Mouse (Mus musculus): ENCODE results near the gene Msi2. TPM values are rescaled to one million over a fixed set of nuclear protein-coding genes. Genes with fewer than 3 reads are reported as not detected.

The Msi2 gene
- polyA plus RNA-seq, 1 experiment from 2014 or later: 10.9 TPM

DNA sequence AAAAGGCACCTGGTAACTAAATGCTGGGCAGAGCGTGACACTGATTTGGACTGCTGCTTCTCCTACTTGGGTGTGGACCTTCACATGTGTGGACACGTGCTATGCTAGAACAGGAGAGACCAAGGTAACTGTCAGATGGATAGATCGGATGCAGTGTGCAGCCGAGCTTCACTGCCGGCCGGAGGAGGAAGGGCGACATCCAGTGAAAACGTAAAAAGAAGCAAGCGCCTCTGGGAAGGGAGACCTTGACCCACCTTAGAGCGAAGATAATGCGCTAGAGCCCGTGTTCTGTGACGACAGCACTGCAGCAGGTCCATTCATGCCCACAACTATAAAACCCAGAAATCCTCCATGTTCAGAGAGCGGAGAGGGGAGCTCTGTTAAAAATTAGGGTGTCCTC, 50.0 kb downstream of the Msi2 start:
- Histone ChIP-seq H3K36me3 (0 out of 2 replicates have a peak, but pooled peaks cover 5% of the 10 kb centered on the region), H3K27ac (no peak overlapping the region), H3K9ac (no peak overlapping the region), H3K4me2 (replicated peaks) (no peak overlapping the region), H3K4me1 (replicated peaks) (no peaks in the 10 kb centered on the region), H3K9me3 (no peaks in the 10 kb centered on the region), H3K4me3 (replicated peaks) (no peak overlapping the region), H3K27me3 (replicated peaks) (no peaks in the 10 kb centered on the region)
- no peak for ATAC-seq
- WGBS: 94% methylated on average over 14 of the region's 14 CpGs

DNA sequence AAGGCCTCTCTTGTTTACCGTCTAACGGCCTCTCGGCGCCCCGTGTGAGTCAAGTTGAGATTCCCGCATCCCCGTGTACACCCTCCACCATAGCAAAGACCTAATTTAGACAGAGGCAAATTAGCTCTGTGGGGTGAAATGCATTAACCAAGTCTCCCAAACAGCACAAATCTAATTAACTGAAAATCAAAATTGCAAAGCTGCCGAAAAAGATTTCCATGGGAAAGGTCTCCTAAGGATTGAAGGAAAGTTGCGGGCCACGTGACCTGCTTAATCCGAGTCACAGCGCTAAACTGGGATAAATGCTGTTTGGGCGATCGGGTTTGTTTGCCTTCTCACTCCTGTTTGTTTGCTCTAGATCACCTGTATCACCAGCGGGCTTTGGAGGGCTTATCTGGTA, 52.5 kb downstream of the Msi2 start:
- H3K27ac ChIP-seq: no peak overlapping the region
- no peak overlapping the region for H3K4me3 ChIP-seq (replicated peaks)
- no peak overlapping the region for H3K9ac ChIP-seq
- no peak for ATAC-seq
- no peaks in the 10 kb centered on the region for H3K36me3 ChIP-seq
- no peaks in the 10 kb centered on the region for H3K9me3 ChIP-seq
- H3K27me3 ChIP-seq (replicated peaks): no peaks in the 10 kb centered on the region
- H3K4me1 ChIP-seq (replicated peaks): peaks cover 14% of the 10 kb centered on the region
- no peak overlapping the region for H3K4me2 ChIP-seq (replicated peaks)
- WGBS: 83% methylated on average over 15 of the region's 15 CpGs

DNA sequence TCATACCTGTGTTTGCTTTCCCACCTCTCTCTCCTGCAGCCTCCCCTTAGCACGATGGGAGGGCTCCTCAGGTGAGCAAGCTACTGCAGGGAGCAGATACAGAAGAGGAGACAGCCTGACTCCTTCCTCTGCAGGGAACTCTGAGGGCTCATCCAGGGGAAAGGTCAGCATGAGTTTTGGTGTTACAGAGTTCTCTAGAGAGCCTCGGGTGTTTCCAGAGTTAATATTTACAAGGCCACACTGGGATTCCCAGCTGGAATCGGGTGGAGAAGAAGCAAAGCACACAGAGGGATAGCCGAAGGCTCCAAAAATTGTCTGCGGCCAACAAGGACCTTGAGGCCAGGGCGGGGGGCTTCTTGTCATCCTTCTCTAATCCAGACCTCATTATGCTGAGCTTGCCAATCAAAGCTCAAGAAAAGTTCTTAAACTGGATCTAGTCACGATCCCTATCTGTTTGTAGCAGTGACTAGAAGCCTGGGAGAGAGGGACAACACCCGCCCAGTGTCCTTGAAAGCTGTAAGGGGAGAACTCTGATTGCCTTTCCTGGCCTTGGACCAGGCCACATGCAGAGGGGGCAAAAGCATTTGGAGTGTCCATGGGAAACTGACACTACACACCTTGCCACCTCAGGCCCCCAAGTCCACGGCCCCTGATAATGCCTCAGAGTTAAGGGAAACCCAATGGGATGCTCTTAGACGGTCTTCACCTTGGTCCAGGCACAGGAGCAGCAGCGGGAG, 56.7 kb downstream of the Msi2 start:
- no peaks in the 10 kb centered on the region for H3K27me3 ChIP-seq (replicated peaks)
- WGBS: 58% methylated on average over 11 of the region's 11 CpGs
- H3K9me3 ChIP-seq: no peaks in the 10 kb centered on the region
- no peak overlapping the region for H3K4me3 ChIP-seq (replicated peaks)
- H3K9ac ChIP-seq: no peak overlapping the region
- no peaks in the 10 kb centered on the region for H3K36me3 ChIP-seq
- no peak overlapping the region for H3K4me2 ChIP-seq (replicated peaks)
- H3K27ac ChIP-seq: no peak overlapping the region; the same call in 1 of the 2 replicates
- peak; percentile 41; the same call in 1 of the 2 replicates for ATAC-seq
- peaks cover 21% of the 10 kb centered on the region for H3K4me1 ChIP-seq (replicated peaks)

DNA sequence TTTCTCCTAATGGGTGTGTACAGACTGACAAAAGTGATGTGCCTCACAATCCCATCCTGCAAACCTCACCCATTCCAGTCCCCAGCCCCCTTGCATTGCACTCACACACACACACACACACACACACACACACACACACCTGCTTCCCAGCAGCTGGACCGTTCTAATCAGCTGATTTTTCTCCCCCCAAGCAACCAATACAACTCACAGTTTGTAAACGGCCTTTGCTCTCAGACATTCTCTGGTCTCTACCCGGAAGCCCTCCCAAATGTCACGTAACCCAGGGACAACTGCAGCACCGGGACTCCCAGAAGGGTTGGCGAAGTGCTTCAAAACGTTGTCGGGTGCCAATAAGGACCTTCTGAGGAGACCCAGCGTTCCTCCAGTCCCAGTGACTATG, 57.9 kb downstream of the Msi2 start:
- peaks cover 23% of the 10 kb centered on the region for H3K4me1 ChIP-seq (replicated peaks)
- no peak overlapping the region for H3K4me3 ChIP-seq (replicated peaks)
- WGBS: 70% methylated on average over 9 of the region's 9 CpGs
- ATAC-seq: no peak
- H3K27me3 ChIP-seq (replicated peaks): no peaks in the 10 kb centered on the region
- H3K4me2 ChIP-seq (replicated peaks): no peak overlapping the region
- no peaks in the 10 kb centered on the region for H3K9me3 ChIP-seq
- no peaks in the 10 kb centered on the region for H3K36me3 ChIP-seq
- no peak overlapping the region for H3K27ac ChIP-seq
- H3K9ac ChIP-seq: no peak overlapping the region

DNA sequence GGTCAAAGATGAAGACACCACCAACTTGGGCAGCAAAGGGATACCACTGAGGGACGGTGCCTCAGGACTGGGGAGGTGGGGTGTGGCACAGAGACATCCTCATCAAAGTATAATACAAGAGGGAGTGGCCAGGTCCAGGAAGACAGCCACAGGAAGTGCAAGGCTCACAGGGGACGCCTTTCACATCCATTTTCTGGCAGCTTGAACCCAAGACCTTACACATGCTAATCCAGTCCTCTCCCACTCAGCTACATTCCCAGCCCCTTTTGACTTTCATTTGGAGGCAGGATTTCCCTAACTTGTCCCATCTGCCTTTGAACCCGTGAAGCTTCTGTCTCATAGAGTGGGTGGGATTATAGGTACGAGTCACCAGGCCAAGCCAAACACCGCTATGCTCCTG, 59.4 kb downstream of the Msi2 start:
- no peaks in the 10 kb centered on the region for H3K27me3 ChIP-seq (replicated peaks)
- 85% methylated on average over 5 of the region's 5 CpGs for WGBS
- no peak overlapping the region for H3K27ac ChIP-seq
- H3K9me3 ChIP-seq: no peaks in the 10 kb centered on the region
- no peak overlapping the region for H3K4me2 ChIP-seq (replicated peaks)
- H3K36me3 ChIP-seq: no peaks in the 10 kb centered on the region
- ATAC-seq: no peak
- no peak overlapping the region for H3K4me3 ChIP-seq (replicated peaks)
- H3K9ac ChIP-seq: no peak overlapping the region
- peaks cover 26% of the 10 kb centered on the region for H3K4me1 ChIP-seq (replicated peaks)

DNA sequence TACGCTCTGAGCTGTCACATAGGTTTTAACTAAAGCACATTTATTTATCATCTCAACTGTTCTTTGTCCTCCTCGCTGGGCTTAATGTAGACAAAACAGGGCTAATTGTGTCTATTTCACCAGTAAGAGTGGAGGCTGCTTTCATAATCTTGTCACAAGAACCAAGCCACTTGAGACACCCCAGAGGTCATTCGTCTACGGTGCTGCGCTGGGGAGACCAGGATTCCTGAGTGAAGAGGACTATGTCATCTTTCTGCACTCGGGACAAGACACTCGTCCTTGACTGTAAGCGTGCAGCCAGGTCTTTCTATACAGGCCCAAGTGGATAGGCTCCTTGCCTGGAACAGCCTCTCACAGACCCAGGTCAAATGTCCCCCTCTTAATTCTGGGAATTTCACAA, 62.5 kb downstream of the Msi2 start:
- H3K9me3 ChIP-seq: no peaks in the 10 kb centered on the region
- H3K27ac ChIP-seq: no peak overlapping the region
- no peaks in the 10 kb centered on the region for H3K36me3 ChIP-seq
- H3K4me2 ChIP-seq (replicated peaks): no peak overlapping the region
- WGBS: 62% methylated on average over 8 of the region's 8 CpGs
- no peak overlapping the region for H3K9ac ChIP-seq
- no peaks in the 10 kb centered on the region for H3K27me3 ChIP-seq (replicated peaks)
- H3K4me3 ChIP-seq (replicated peaks): no peak overlapping the region
- no peak for ATAC-seq
- H3K4me1 ChIP-seq (replicated peaks): peaks cover 12% of the 10 kb centered on the region; the same call in 1 of the 2 replicates

DNA sequence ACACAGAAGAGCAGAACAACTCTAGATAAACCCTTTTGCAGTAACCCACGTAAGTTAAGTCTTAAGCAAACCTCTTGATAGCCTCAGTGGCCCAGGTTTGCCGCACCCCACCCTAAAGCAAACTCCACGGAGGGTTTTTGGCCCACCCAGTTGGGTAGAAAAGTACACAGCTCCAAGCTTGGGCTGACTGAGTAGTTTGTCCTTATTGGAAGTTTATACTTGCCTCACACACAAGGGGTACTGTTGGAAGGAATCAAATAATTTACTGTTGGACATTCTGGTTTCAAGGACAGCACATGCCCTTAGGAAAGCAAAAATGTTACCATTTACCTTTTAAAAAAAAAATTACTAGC, 63.1 kb downstream of the Msi2 start:
- H3K4me1 ChIP-seq (replicated peaks): 0 out of 2 replicates have a peak, but pooled peaks cover 9% of the 10 kb centered on the region

DNA sequence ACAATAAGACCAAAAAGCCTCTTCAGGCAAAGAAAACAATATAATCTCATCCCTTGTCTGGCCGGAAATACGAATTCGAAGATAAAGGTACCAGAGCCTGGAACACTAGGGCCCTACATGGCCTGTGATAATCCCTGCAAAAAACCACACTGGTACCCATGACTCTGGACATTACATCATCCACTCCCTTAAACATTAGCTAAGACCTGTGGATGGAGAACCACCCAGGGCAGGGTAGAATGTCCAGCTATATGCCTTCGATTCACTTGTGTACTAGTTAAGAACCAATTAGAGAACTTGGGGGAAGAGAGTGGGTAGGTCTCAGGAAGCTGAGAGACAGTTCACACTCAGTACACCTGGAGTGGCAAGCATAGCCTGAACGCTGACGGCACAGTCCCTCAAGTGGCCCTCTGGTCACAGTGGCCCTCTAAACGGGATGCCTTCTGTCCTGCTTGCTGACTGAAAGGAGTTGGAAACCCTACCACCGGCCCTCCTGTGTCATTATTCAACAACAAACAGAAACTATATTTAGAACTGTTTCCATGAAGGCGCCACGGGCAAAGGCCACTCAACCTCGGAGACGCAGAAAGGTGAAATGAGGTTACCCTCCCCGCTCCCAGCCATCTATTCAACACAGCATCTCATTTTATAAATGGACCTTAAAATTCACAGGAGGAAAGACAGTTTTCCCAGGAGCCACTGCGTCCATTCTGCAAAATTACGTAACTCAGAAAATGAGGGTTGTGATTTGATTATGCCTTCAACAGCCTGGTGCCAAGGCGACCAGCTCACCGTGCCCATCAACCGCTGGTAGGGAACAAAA, 63.7 kb downstream of the Msi2 start:
- Histone ChIP-seq H3K9ac (no peak overlapping the region), H3K27me3 (replicated peaks) (no peaks in the 10 kb centered on the region), H3K4me2 (replicated peaks) (no peak overlapping the region), H3K36me3 (no peaks in the 10 kb centered on the region), H3K27ac (no peak overlapping the region), H3K4me3 (replicated peaks) (no peak overlapping the region), H3K4me1 (replicated peaks) (0 out of 2 replicates have a peak, but pooled peaks cover 9% of the 10 kb centered on the region), H3K9me3 (no peaks in the 10 kb centered on the region)
- no peak for ATAC-seq
- WGBS: 74% methylated on average over 18 of the region's 18 CpGs

More for the DNA sequence above, 63.1 kb downstream of the Msi2 start:
- no peaks in the 10 kb centered on the region for H3K36me3 ChIP-seq
- H3K4me2 ChIP-seq (replicated peaks): no peak overlapping the region
- ATAC-seq: no peak
- WGBS: 70% methylated on average over 3 of the region's 3 CpGs
- H3K9ac ChIP-seq: no peak overlapping the region
- no peaks in the 10 kb centered on the region for H3K27me3 ChIP-seq (replicated peaks)
- H3K27ac ChIP-seq: no peak overlapping the region
- H3K9me3 ChIP-seq: no peaks in the 10 kb centered on the region
- H3K4me3 ChIP-seq (replicated peaks): no peak overlapping the region

DNA sequence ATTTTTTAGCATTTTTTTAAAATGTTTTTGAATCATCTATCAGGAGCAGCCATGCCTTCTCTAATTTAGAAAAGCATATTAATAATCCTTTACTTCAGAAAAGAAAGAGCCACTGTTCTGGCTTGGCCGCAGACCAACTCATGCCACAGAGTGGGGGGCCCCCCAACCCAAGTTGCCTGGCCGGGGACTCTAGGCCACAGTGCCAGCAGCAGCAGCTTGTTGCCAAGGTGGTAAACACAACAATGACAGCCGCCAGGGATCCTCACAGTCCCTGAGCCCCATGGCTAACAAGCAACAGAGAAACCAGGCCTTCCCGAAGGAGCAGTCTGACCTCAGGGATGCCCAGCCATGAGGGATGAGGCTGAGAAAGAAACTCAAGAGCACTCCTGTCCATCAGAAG, 68.0 kb downstream of the Msi2 start:
- Histone ChIP-seq H3K4me1 (replicated peaks) (peaks cover 17% of the 10 kb centered on the region), H3K9ac (no peak overlapping the region), H3K4me3 (replicated peaks) (no peak overlapping the region), H3K27me3 (replicated peaks) (no peaks in the 10 kb centered on the region), H3K27ac (no peak overlapping the region), H3K36me3 (peaks cover 6% of the 10 kb centered on the region; the same call in 1 of the 2 replicates), H3K4me2 (replicated peaks) (no peak overlapping the region), H3K9me3 (no peaks in the 10 kb centered on the region)
- no peak for ATAC-seq
- 76% methylated on average over 4 of the region's 4 CpGs for WGBS

DNA sequence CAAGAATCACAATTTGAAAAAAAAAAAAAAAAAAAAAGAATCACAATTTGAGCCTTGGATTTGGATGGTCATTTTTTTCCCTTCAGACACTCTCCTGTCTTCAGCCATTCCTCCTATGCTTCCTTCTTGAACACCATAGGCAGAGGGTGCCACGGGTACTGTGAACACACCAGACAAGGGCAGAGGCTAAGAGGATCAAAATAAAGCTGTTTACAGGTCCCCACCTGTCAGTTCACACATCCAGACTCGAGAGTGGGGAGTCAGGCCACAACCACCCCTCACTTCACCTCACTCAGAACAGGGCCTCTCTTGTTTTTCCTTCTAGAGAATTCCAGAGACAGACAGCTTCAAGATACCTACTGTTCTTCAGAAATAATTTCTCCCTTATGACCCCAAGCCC, 69.3 kb downstream of the Msi2 start:
- H3K9me3 ChIP-seq: no peaks in the 10 kb centered on the region
- no peak overlapping the region for H3K27ac ChIP-seq
- WGBS: 32% methylated on average over 2 of the region's 2 CpGs
- no peak overlapping the region for H3K9ac ChIP-seq
- no peaks in the 10 kb centered on the region for H3K27me3 ChIP-seq (replicated peaks)
- H3K4me1 ChIP-seq (replicated peaks): peaks cover 19% of the 10 kb centered on the region
- no peak overlapping the region for H3K4me2 ChIP-seq (replicated peaks)
- H3K36me3 ChIP-seq: peaks cover 6% of the 10 kb centered on the region; the same call in 1 of the 2 replicates
- H3K4me3 ChIP-seq (replicated peaks): no peak overlapping the region
- ATAC-seq: no peak

DNA sequence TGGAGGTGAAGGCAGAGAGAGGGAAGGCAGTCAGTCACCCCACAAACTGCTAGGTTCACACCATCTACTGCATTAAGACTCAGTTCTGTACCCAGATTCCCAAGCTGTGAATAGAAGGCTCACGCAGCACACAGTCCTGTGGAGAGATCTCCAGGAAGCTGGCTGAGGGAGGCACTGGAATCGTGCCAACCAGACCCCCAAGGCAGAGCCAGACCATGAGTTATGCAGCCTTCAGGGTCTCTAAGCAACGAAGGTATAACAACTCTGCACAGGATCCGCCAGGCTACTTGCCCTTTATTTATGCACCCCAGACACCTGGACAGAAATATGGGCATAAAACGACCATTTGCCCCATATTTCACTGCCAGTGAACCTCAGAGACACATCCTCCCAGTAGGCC, 69.9 kb downstream of the Msi2 start:
- H3K4me1 ChIP-seq (replicated peaks): peaks cover 19% of the 10 kb centered on the region
- H3K9me3 ChIP-seq: no peaks in the 10 kb centered on the region
- no peaks in the 10 kb centered on the region for H3K27me3 ChIP-seq (replicated peaks)
- H3K4me3 ChIP-seq (replicated peaks): no peak overlapping the region
- ATAC-seq: peak; percentile 61
- no peak overlapping the region for H3K4me2 ChIP-seq (replicated peaks)
- 30% methylated on average over 5 of the region's 5 CpGs for WGBS
- no peak overlapping the region for H3K27ac ChIP-seq
- no peak overlapping the region for H3K9ac ChIP-seq
- H3K36me3 ChIP-seq: peaks cover 6% of the 10 kb centered on the region; the same call in 1 of the 2 replicates

DNA sequence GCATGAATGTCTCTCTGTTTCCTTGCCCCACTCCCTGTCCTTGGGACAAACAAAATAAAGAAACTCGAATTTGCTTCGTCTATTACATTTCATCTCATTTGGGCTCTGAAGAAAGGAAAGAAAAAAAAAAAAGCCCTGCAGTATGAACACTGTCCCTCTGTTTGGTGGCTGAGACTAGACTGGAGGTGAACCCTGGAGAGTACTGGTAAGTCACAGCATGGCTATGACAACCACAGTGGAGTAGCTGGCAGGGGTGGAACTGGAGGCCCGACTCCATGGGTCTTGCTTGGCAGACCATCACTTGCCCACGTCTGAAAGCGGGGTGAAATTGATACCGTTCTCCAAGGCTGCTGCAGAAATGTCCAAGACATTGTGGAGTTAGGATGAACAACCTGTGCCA, 71.8 kb downstream of the Msi2 start:
- Histone ChIP-seq H3K9me3 (no peaks in the 10 kb centered on the region), H3K4me1 (replicated peaks) (peaks cover 19% of the 10 kb centered on the region), H3K27ac (no peak overlapping the region), H3K36me3 (peaks cover 6% of the 10 kb centered on the region; the same call in 1 of the 2 replicates), H3K4me2 (replicated peaks) (no peak overlapping the region), H3K4me3 (replicated peaks) (no peak overlapping the region), H3K27me3 (replicated peaks) (no peaks in the 10 kb centered on the region), H3K9ac (no peak overlapping the region)
- no peak for ATAC-seq
- 89% methylated on average over 6 of the region's 6 CpGs for whole genome bisulfite sequencing
